Mouse (Mus musculus) heart, embryonic 13.5 days (tissue): ENCODE results near the gene Fat1. TPM values are rescaled to one million over a fixed set of nuclear protein-coding genes. Genes with fewer than 3 reads are reported as not detected.

Experiments used
- ATAC-seq: fragments of 200-750 bp; cut with Nextera tagmentation; 2 replicates; pipeline ENCODE4 v1.8.0; 2017; ENCODE audit warnings: moderate TSS enrichment; ENCODE audit not compliant: insufficient number of reproducible peaks, low FRiP score, low TSS enrichment; ENCODE audit errors: extremely low read depth
- H3K27ac ChIP-seq: fragments of 300-500 bp; sonication (generic); replicated peaks from 2 replicates; pipeline ENCODE4 v1.5.1; 2015; ENCODE audit warnings: moderate library complexity, mild to moderate bottlenecking, inconsistent platforms
- H3K27me3 ChIP-seq: fragments of 300-500 bp; sonication (generic); replicated peaks from 2 replicates; pipeline ENCODE4 v1.6.1; 2015; ENCODE audit warnings: mild to moderate bottlenecking, inconsistent platforms
- H3K36me3 ChIP-seq: fragments of 300-500 bp; sonication (generic); 2 replicates; pipeline ENCODE4 v1.6.1; 2015; ENCODE audit warnings: mild to moderate bottlenecking, inconsistent platforms
- H3K4me1 ChIP-seq: fragments of 300-500 bp; sonication (generic); 2 replicates; pipeline ENCODE4 v1.6.1; 2015; ENCODE audit warnings: inconsistent platforms
- H3K4me2 ChIP-seq: fragments of 300-500 bp; sonication (generic); 2 replicates; pipeline ENCODE4 v1.6.1; 2015; ENCODE audit warnings: inconsistent platforms, mild to moderate bottlenecking, moderate library complexity
- H3K4me3 ChIP-seq: fragments of 300-500 bp; sonication (generic); 2 replicates; pipeline ENCODE4 v1.5.1; 2015; ENCODE audit warnings: moderate library complexity, mild to moderate bottlenecking, inconsistent platforms
- H3K9ac ChIP-seq: fragments of 300-500 bp; sonication (generic); 2 replicates; pipeline ENCODE4 v1.6.1; 2015; ENCODE audit warnings: inconsistent platforms, mild to moderate bottlenecking, moderate library complexity
- H3K9me3 ChIP-seq: fragments of 300-500 bp; sonication (generic); 2 replicates; pipeline ENCODE4 v1.6.1; 2016; ENCODE audit warnings: inconsistent platforms
- WGBS: fragments of 180-500 bp; shearing (Covaris S2); methylation state at CpG from one replicate; pipeline ENCODE4 v1.1.7; 2015; ENCODE audit warnings: mixed read lengths; 5-methylcytosine and 5-hydroxymethylcytosine counted together
- polyA plus RNA-seq: library from polyadenylated mRNA; unstranded; fragments of >200 nt; fragmentation: Nextera tagmentation; extraction: Ambion mirVana; gene quantifications from 2 replicates; pipeline ENCODE4 v1.2.1, GENCODE M21; 2015

The Fat1 gene
- polyA plus RNA-seq, 1 experiment from 2014 or later: 11.8 TPM

GRCm38 (mm10) chr8:45070949-45071348, 135.7 kb downstream of the Fat1 start:
- Histone ChIP-seq H3K27me3 (peaks cover 18% of the 10 kb centered on the region), H3K4me1 (no peaks in the 10 kb centered on the region), H3K9ac (no peak overlapping the region), H3K4me2 (no peak overlapping the region), H3K4me3 (no peak overlapping the region), H3K36me3 (no peaks in the 10 kb centered on the region), H3K9me3 (no peaks in the 10 kb centered on the region), H3K27ac (no peak overlapping the region)
- 79% methylated on average over 8 of the region's 8 CpGs for WGBS
- no peak for ATAC-seq

- Histone ChIP-seq H3K4me3 (no peak overlapping the region), H3K27ac (no peak overlapping the region), H3K4me2 (no peak overlapping the region), H3K36me3 (no peaks in the 10 kb centered on the region), H3K27me3 (no peaks in the 10 kb centered on the region), H3K9me3 (no peaks in the 10 kb centered on the region), H3K4me1 (no peaks in the 10 kb centered on the region), H3K9ac (no peak overlapping the region)
- 75% methylated on average over 3 of the region's 3 CpGs for WGBS
- no peak for ATAC-seq
Observed at GRCm38 (mm10) chr8:45080850-45081249, 145.6 kb downstream of the Fat1 start.

- H3K9ac ChIP-seq: no peak overlapping the region
- H3K4me2 ChIP-seq: no peak overlapping the region
- H3K36me3 ChIP-seq: no peaks in the 10 kb centered on the region
- WGBS: 72% methylated on average over 3 of the region's 3 CpGs
- no peak overlapping the region for H3K27ac ChIP-seq
- no peaks in the 10 kb centered on the region for H3K9me3 ChIP-seq
- no peak overlapping the region for H3K4me3 ChIP-seq
- H3K4me1 ChIP-seq: peaks cover 7% of the 10 kb centered on the region; the same call in 1 of the 2 replicates
- no peaks in the 10 kb centered on the region for H3K27me3 ChIP-seq
- ATAC-seq: no peak
Observed at GRCm38 (mm10) chr8:45093599-45093998, 158.4 kb downstream of the Fat1 start.

Other genes starting within 250 kb of the Fat1 start
- 0.09 and 0.15 TPM in 2 replicates for gene Mtnr1a, start 133.7 kb downstream of the Fat1 start, polyA plus RNA-seq